16 mouse cellular contexts compared by ENCODE assay signal in genomic region chr9:13847591-13847990, GRCm38 (mm10).
"Had no signal": no experiment of that assay in that cellular context is flagged by ENCODE, and none has a peak within 500 bp of the region (broad histone marks: within the 10 kb centered on the region; RNA-seq: fewer than 3 reads in every experiment).

No protein-coding gene starts in this region.

- DNase-seq: kidney, adult 2 months; kidney, postnatal 25 days; left cerebral cortex, postnatal 4 days; liver, embryonic 13.5 days; lung, adult 2 months; lung, postnatal 14 days; lung, postnatal 4 days; thymus, adult 18-20 months; thymus, postnatal 36 days had no signal

- H3K4me1 ChIP-seq: limb, embryonic 12.5 days; limb, embryonic 15.5 days; liver, embryonic 13.5 days; midbrain, embryonic 10.5 days; midbrain, embryonic 13.5 days had no signal

- ATAC-seq: midbrain, embryonic 13.5 days; midbrain, embryonic 16.5 days had no signal

- H3K4me3 ChIP-seq: limb, embryonic 12.5 days; limb, embryonic 15.5 days; liver, embryonic 13.5 days; megakaryocyte, embryonic 14.5 days; midbrain, embryonic 10.5 days; midbrain, embryonic 13.5 days had no signal

- H3K27ac ChIP-seq: kidney, postnatal 0 days; limb, embryonic 12.5 days; limb, embryonic 15.5 days; liver, embryonic 13.5 days; midbrain, embryonic 10.5 days; midbrain, embryonic 13.5 days had no signal
